Mouse (Mus musculus): Measurements from ENCODE around the gene Col6a5.

Gene Col6a5

DNA sequence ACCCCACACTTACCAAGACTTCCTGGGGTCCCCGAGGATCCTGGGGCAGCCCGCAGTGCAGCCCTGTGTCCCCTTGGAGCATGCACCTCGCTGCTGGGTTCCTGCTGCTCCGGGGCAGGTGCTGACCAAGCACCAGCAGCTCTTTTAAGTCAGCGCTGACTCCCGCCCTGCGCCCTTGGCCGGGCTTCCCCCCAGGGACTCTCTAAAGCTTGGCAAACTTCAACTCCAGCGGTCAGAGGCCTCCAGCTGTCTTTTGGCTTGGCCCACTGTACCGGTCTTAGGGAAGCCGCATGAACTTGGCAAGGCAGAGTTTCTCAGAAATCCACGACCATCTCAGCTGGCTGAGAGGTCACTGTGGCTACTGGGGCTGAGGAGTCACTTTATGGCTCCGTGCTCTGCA lies at the start of gene Col6a5:
TSS of gene Col6a5 (minus strand) at position 111 of the 400 bp plus-strand sequence.
- DNase-seq = peak; percentile 69

DNA sequence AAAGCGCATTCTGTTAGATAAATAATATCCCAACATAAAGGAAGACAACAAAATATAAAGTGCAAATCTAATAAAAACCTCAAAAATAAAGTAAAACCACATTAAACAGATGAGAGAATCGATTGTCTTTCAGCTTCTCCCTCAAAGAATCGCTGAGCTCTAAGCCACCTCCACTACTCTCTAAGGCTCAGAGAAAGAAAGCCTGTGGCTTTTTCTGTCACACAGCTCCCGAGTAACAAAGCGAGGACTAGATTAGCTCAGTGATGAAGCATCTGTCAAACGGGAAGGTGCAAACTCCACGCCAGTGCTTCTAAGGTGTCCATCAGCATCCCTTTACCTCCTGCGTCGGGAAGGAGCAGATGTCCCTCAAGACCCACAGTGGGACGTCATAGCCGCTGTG lies 37.5 kb upstream of the Col6a5 start:
- DNase-seq = no peak

DNA sequence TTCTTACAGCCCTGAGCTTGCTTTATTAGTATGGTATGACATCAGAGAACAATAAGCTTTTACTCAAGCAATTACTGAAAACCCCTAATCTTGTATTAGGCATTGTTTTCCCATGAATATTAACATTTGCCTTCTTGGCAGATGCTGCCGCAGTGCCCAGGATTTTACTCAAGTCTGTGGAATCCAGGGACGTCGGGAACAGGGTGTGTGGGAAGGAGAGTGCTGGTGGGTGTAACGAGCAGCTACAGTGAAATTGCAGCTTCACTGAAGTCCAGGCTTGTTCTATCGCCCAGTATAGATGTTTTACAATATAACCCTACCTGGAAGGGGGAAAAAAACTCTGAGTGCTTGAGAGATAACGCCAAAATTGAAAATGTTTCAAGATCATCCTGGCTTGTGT lies 32.0 kb upstream of the Col6a5 start:
- DNase-seq = no peak

DNA sequence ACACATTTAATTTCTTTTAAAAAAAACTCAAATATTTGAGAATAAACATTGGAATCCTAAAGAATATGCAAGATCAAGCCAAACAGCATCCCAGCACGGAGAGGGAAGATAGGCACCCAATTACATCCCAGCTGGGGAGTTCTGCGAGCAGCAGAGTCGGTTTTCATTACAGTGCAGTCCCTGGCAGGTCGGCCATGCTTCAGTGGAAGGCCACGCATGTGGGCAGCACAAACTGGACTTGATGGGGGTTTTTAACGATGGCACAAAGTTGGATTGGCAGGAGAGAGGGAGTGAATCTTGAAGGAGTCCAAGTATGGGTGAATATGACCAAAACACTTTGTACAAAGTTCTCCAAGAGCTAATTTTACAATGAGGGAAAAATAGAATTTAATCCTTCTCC lies 29.7 kb upstream of the Col6a5 start:
- DNase-seq = no peak

DNA sequence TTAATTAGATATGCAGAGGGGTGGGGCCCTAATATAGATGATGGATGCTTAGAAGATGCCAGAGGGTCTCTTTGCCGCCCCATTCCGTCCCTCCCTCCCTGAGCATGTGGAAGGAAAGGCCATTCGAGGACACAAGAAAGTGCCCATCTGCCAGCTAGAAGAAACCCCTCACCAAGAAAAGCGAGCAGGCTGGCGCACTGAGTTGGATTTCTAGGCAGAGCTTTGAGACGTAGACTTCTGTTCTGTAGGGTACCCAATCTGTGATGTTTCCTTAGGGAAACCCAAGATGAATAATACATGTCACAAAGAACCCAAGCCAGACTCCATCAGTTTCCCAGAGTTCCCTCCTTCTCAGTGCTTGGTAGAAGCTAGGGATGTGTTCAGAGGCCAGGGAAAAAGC lies 29.0 kb upstream of the Col6a5 start:
- DNase-seq = no peak

DNA sequence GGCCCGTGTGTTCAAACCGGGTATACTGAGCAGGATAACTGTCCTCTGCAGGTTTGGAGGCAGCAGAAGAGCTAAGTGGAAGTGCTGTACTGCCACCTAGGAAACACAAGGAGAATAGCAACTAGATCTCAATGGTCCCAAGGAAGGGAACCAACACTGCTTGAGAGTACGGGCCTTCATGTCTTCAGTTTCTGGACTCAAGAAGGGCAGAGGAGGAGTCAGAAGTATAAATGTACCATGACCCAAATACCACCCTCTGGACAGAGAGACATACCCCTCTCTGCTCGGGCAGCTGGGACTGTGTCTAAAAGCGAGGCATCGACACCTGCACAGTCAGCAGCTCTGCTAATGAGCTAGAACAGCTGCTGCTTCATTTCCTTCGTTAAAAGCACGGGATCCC lies 27.7 kb upstream of the Col6a5 start:
- peak; percentile 5 for DNase-seq

DNA sequence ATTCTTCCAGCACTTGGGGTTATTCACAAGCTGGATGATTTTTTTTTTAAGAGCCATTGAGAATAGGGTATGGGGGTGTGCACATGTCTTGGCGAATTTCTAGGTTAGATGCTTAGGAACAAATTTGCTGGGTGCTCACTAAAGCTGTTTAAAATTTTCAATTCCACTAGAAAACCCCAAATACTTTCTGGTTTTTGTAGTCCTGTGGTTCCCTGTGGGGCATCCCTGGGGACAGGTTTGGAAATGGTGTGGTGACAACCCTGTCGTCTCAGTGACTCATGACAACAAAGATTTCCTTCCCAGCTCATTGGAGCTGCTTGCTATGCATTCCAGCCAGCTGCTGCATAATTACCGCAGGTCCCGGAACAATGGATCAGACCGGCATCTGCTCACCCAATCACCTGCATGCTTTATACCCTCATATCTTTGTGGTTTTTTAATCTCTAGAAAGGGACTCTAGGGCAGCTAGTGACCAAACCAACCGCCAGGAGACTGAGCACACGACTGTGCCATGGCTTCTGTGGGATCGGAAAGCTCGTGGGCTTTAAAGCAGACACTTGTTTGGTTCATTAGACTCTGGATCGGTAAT lies 24.6 kb upstream of the Col6a5 start:
- no peak for DNase-seq

DNA sequence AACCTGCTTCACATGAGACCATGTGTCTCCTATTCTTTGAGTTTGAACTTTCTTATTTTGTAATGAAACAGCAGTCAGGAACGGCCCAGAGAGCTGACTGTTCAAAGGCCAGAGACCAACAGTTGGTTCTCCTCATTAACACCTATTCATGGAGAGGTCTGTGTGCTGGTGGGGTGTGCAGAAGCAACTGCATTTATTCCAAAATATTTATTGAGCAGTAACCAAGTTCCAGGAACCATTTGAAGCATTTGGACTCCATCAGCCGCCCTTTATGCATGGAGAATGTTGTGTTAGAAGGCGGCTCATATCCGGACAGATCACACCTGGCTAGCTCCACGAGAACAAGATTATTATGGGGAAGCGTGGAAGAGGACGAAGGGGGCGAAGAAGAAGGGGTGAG lies 18.0 kb upstream of the Col6a5 start:
- DNase-seq = no peak

DNA sequence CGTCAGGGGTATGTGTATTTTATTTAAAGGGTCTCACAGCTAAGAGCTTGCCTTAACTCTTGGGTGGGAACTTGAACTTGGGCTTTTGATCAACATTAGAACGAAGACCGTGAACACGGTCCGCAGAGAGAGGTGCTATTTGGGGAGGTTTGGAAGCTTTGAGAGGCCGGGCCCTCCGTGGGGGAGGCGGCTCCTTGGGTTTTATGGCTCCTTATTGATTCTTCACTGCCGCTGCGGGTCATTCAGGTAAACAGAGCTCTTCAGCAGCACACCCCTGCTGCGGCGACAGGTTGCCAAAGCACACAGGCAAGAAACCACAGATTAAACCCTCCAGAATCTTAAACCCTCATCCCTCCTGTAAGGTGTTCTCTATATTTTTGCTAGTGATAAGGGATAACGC lies 16.4 kb upstream of the Col6a5 start:
- no peak for DNase-seq

DNA sequence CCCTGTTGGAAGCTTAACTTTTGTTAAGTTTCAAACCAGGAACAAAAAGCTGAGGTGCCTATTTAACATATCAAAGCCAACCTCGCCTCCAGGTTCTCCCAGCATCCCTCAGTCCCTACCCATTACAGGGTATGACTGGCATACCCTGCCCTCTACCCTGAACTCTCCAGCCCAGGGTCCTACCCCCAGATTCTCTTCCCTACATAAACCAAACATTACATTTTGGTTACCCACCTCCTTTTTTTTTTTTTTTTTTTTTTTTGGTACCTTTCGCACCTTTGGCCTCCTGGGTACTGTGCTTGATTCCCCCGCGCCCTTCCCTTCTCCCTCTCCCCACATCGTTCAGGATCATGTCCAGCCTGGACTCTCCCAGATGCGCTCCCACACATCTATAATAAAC lies 15.9 kb upstream of the Col6a5 start:
- DNase-seq = no peak

DNA sequence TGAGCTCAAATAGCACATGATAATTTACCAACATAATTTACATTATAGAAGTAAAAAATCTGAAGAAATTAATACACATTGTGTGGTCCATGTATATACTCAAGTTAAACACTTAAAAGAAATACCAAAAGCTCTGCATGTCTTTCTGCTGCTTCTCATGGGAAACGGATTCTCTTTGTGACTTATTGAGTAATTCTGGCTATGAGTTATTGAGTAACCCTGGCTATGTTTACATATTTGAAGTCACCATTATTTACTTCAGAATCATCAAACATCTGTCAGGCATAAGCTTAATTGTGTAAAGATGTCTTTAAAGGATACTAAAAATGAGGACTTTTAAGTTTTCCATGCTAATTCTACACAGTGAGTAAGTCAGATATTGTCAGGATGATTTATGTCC lies 13.3 kb upstream of the Col6a5 start:
- DNase-seq = no peak

DNA sequence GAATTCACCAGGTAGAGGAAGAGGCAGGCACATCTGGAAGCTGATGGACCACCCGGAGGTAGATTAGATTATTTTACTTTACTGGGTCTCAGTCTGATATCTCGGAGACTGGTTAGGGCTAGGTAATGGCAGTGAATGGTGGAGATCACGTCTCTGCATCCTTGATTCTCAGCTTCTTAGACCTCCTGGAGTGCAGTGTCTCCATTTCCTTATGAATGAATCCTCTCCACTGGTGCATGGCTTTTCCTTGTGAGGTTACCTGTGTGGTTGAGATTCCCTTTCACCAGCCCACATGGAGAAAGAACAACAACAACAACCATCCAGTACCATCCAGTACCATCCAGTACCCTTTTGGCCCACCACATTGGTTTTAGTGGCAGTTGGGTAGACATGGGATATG lies 11.6 kb upstream of the Col6a5 start:
- DNase-seq = no peak

DNA sequence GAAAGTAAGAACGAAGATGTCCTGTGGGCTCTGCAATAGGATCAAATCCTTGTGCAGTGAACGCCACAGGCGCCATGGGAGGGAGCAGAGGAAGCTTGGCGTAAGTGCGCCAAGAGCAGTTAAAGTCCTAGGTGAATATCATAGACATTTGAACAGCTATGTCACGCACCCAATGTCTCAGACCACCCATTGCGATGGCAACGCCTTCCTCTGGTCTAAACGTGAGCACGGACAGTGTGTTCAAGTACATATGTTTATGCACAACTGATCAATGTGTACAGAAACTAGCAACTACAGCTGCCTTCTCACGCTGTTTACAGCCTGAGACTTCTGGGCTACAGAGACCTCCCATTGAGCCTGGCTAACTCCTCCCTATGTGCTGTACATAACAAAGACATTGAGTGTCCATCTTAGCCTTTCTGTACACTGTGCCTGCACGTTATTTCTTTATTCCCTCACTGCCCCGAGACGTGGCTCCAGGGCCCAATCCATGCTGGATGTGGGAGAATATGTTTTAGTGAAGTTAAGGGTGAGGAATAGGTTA lies 11.0 kb upstream of the Col6a5 start:
- no peak for DNase-seq

DNA sequence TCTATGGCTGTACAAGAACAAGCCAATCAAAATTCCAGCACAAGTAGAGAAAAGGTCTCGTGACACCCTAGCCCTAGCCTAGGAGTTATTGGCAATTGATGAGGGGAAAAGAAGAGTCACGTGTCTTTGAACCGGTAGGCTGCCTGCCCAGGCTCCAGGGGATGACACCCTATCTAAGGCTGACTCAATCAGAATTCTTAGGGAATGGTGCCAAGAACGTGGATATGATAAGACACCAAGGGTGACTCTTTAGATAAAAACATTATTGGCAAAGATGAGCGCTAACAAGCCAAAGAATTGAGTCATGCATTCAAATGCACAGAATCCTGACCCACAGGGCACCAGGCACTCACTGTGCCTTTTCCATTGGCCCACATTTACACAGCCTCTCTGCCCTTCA lies 10.5 kb upstream of the Col6a5 start:
- no peak for DNase-seq

DNA sequence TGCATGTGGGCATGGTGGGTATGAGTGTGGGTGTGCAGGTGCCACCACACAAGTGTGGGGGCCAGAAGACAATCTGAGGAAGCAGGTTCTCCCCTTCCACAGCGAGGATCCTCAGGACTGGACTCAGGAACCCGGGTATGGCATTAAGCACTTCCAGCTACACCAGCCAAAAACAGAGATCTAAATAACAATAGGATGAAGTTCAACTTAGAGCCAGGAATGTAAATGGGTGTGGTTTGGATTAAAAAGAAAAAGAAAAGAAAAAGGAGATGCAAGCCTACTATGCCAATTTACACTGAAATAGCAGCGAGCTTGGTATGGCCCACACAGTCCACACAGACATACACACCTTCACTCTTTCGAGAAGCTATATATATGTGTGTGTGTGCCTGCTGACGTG lies 7.5 kb upstream of the Col6a5 start:
- no peak for DNase-seq

DNA sequence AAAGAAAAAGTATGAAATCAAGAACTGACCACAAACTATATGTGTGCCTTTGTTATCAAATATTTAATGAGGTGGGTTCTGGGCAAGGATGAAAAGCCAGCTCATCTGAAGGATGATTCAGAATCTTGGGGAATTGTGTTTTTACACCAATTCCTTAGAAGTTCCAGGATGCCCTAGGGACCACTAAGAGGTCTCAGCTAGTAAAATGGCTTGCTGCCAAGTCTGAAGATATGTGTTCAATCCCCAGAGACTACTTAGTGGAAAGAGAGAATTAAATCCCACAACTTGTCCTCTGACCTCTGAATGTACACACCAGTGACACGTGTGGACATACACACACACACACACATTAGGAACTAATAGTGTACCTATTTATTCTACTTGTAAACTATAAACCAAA lies 1.3 kb downstream of the Col6a5 start:
- DNase-seq = no peak

DNA sequence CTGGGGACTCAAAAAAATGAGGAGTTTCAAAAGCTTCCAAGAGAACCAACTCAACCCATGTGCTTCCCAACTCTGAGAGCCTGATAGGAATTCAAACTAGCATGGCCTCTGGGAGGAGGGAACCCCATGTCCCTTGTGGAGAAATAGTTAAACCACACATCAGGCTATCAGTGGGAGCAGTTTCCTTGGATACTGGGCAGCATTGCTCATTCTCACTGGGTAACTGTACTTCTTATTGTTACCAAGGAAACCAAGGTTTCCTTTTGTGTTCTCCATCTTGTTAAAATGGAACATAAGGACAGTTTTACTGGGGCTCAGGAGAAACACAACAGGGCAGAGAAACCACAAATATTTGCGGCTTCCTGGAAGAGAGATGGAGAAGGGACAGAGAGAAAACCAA lies 10.7 kb downstream of the Col6a5 start:
- no peak for DNase-seq

DNA sequence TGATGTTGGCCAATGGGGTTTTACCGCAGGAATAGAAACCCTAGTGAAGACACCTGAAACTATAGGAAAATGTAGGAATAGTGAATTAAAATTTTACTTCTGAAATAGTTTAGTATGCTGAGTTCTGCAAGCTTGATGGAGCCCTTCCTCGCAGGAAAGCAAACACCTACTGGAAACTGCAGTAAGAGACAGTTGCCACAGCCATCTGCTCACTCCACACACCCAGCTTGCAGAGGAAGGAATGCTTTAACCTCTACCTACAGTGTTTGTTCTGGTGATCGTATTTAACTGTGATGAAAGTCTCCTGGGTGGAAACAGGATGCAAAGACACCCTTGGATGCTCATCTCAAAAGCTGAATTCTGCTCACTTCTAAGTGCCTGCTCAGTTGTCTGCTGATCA lies 12.9 kb downstream of the Col6a5 start:
- DNase-seq = no peak

DNA sequence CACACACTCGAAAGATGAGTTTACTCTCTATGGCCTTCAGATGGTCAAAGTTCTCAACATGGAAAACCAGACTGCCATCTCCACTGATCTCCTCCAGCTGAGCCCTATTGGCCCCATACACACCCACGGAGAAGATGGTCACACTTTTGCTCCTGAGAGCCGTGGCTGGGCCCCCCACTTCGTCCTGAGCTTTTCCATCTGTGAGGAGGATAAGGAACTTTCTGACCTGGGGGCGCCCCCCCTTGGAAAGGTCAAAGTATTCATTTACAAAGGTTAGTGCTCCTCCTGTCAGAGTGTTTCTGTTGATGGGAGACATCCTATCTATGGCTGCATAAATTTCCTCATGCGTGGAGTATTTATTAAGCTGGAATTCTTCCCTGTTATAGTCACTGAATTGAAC lies 26.6 kb downstream of the Col6a5 start:
- peak; percentile 2 for DNase-seq

DNA sequence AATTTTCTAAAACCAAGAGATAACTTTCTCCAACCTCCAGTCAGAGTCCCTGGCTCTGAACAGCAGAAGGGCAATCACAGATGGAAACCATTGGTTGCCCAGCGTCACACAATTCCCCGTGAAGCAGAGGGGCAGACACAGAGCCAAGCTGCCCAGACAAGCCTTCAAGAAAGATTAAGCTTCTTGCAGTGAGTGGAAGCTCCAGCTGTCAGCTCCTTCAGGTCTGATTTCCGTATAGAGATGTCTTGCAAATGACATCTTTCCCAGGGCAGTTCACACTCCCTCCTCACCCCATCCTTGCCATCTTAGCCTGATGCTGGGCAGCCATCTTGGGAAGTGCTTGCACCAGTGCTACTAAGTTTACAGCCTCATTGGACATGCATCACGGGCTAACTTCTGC lies 31.2 kb downstream of the Col6a5 start:
- no peak for DNase-seq

DNA sequence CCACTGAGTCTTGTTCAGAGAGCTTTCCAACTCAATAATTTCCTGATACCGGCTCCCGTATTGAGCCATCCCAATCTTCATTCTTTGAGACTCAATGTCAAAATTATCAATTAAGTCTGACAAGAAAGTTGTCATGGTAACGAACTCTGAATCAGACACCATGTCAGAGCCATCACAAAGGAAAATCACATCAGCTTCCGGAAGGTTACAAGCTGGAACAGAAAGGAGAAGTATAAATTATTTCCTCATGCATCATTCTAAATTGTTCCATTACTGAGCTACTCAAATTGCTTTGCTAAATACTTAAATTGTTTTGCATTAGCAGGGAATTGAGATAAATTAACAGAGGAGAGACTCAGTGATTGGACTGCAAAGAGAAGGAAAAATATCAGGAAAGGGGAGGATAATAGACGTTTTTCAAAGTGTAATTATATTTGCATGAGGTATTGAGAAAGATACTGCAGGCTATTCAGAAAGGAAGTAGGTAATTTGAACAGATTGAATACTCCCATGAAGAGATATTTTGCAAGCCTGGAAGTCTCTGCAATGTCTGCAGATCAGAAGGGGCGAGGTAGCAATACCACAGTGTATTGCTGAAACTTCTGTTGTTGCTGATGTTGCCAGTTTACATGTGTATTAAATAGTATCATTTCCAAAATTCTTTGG lies 31.9 kb downstream of the Col6a5 start:
- no peak for DNase-seq

DNA sequence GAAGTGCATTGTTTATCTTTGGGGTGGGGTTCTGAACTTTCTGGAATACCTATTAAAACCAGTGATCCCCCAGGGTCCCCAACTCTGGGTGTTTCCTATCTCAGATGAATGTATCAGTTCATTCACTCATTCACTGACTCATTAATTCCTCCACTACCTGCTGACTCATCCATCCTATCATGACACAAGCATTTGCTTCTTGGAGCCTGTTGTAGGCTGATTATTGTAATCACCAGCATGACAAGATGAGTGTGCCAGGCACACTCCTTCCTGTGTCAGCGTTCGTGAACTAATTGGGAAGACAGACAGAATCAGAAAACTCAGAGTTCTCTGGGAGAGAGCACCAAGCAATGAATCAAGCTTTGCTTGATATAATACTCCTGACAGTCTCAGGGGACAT lies 36.8 kb downstream of the Col6a5 start:
- no peak for DNase-seq

DNA sequence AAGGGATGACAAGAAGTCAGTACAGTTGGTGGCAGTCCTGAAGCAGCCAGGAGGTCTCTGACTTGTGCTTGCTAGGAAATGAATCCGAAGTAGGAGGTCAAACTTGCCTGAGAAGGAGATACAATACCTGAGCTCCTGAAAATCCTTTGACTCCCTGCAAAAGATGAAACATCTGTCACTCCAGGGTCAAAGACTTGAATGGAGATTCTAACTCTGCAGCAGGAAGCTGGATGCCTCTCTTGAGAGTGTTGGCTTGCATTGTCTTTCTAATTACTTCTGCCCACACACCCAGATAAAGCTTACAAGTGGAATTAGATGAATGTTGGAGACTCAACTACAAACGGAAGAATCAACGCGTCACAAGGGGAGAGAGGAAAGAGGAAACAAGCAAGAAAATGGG lies 45.3 kb downstream of the Col6a5 start:
- DNase-seq = no peak

DNA sequence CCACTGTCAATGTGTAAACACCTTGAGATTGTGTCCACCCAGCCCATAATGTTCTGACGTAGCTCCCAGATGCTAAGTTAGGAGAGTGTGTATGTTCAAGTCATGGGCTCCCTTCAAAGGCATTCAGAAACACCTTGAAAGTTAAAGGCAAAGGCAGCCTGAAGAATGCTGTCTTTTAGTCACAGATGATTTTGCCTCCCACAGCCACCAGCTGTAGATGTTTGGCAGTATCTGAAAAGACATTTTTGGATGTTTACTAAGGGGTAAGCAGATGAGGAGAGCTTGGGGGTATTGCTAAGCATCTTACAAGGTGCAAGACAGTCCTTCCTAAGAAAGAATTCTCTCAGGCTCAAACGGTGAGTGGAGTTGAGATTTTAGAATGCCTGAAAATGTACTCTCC lies 50.3 kb downstream of the Col6a5 start:
- DNase-seq = no peak

DNA sequence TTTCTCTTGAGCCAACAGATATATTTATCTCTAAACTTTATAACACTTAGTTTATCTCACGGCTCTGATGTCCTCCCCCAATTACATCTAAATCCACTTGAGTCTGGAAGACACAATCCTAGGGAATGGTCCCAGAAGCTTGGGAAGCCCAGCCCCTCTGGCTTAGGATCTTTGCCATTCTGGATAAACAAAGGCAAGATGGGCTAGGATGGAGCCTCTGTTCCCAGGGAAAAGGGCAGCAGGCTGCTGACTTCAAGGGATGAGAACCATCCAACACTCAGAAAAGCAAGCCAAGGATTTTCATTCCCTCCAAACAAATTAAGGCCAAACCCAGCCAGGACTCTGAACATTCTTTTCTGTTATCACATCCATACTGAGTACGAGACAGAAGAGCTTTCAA lies 51.1 kb downstream of the Col6a5 start:
- DNase-seq = no peak
